Mouse (Mus musculus) midbrain, postnatal 0 days (tissue): ENCODE data around the gene Ppp2r2c. TPM values are rescaled to one million over a fixed set of nuclear protein-coding genes. Genes with fewer than 3 reads are reported as not detected.

Source experiments
- ATAC-seq: fragments of 200-750 bp; cut with Nextera tagmentation; 2 replicates; pipeline ENCODE4 v1.8.0; 2017; ENCODE audit warnings: moderate number of reproducible peaks, mild to moderate bottlenecking, moderate TSS enrichment, moderate library complexity; ENCODE audit not compliant: low FRiP score
- DNase-seq: peaks from one replicate; pipeline ENCODE4 v3.0.0-alpha.2; 2015; ENCODE audit warnings: low spot score
- H3K27ac ChIP-seq: fragments of 300-500 bp; sonication (generic); 2 replicates; pipeline ENCODE4 v1.5.1; 2014; ENCODE audit warnings: low read depth, mild to moderate bottlenecking, low read length, mixed read lengths
- H3K27me3 ChIP-seq: fragments of 300-500 bp; sonication (generic); 2 replicates; pipeline ENCODE4 v1.6.1; 2014; ENCODE audit warnings: low read length, control low read depth, mixed read lengths; ENCODE audit not compliant: insufficient read depth
- H3K36me3 ChIP-seq: fragments of 300-500 bp; sonication (generic); 2 replicates; pipeline ENCODE4 v1.6.1; 2014; ENCODE audit warnings: low read length, control low read depth, mixed read lengths; ENCODE audit not compliant: insufficient read depth
- H3K4me1 ChIP-seq: fragments of 300-500 bp; sonication (generic); 2 replicates; pipeline ENCODE4 v1.6.1; 2014; ENCODE audit warnings: mild to moderate bottlenecking, control low read depth, antibody characterized with exemption, low read length, mixed read lengths; ENCODE audit not compliant: insufficient read depth
- H3K4me2 ChIP-seq: fragments of 300-500 bp; sonication (generic); 2 replicates; pipeline ENCODE4 v1.6.1; 2014; ENCODE audit warnings: low read depth, mild to moderate bottlenecking, low read length, mixed read lengths; ENCODE audit not compliant: poor library complexity, severe bottlenecking
- H3K4me3 ChIP-seq: fragments of 300-500 bp; sonication (generic); 2 replicates; pipeline ENCODE4 v1.5.1; 2014; ENCODE audit warnings: low read depth, mild to moderate bottlenecking, low read length, moderate library complexity
- H3K9ac ChIP-seq: fragments of 300-500 bp; sonication (generic); replicated peaks from 2 replicates; pipeline ENCODE4 v1.6.1; 2014; ENCODE audit warnings: mild to moderate bottlenecking, low read length, moderate library complexity, mixed read lengths; ENCODE audit not compliant: poor library complexity, severe bottlenecking
- H3K9me3 ChIP-seq: fragments of 300-500 bp; sonication (generic); 2 replicates; pipeline ENCODE4 v1.6.1; 2016; ENCODE audit warnings: low read length, control low read depth
- CTCF ChIP-seq: IDR thresholded peaks from 2 replicates; pipeline ENCODE4 v1.5.1; 2016; ENCODE audit warnings: antibody characterized with exemption, mild to moderate bottlenecking
- WGBS: fragments of 180-500 bp; shearing (Covaris S2); extraction: QIAGEN DNeasy Blood & Tissue Kit; methylation state at CpG from one replicate; pipeline ENCODE4 v1.1.7; 2014; 5-methylcytosine and 5-hydroxymethylcytosine counted together
- polyA plus RNA-seq: library from polyadenylated mRNA; unstranded; fragments of >200 nt; fragmentation: Nextera tagmentation; extraction: Ambion mirVana; gene quantifications from 2 replicates; pipeline ENCODE4 v1.2.1, GENCODE M21; 2015
- total RNA-seq: library from RNA; depleted of rRNA; stranded (reverse); fragments of >200 nt; gene quantifications from 2 replicates; pipeline ENCODE4 v1.2.3, GENCODE M21; 2014

Gene Ppp2r2c
- total and polyA plus RNA-seq, 2 experiments from 2014 or later: 91.8 to 231 TPM

DNA sequence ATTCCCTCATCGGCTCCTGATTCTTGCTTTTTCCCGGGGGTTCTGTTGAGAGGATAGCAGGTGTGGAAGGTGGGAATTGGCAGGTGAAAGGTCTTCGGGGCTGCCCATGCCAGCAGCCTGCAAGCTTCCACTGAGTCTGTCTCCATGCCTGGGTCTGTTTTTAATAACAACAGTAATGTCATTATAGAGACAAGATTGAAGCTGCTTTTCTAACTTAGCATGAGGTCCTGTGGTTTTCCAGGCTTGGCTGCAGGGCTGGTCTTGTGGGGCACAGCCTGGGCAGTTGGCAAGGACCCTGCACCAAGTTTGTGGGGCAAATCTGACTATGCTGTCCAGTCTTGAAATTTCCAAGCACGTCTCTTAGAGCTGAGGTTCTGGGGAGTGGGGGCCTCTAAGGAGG is 7.6 kb downstream of the Ppp2r2c start:
- no peak for DNase-seq
- 84% methylated on average over 4 of the region's 4 CpGs for WGBS

DNA sequence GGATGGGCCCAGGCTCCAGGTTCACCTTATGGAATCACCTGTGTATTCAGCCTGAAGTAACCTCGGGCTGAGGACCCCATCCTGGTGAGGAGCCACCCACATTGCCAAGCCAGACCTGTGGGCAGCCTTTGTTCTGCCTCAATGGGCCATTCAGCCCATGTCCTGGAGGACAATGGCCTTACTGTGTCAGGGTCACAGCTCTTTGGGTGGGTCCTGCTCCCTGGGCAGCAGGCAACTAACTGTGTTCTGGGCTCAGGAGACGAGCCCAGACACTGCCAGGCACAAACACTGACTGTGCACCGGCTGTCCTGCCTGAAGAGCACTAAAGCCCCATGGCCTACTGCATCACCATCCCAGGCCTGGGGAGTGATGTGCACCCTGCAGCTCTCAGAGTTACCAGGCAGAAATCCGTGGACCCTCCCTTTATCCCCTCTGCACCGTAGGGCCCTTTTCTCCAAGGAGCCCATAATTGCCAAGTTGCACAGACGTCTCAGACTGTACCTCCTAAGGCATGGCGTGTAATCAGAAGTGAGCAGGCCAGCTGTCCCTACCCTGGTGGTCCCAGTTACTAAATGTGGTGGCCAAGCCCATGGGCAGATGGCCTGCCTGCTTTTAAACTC is 8.6 kb downstream of the Ppp2r2c start:
- DNase-seq: peak; percentile 66
- H3K36me3 ChIP-seq: no peaks in the 10 kb centered on the region
- H3K4me1 ChIP-seq: no peaks in the 10 kb centered on the region
- H3K4me3 ChIP-seq: no peak overlapping the region
- H3K4me2 ChIP-seq: no peak overlapping the region
- no peak overlapping the region for H3K27ac ChIP-seq
- ATAC-seq: peak; percentile 20; the same call in 1 of the 2 replicates
- no peaks in the 10 kb centered on the region for H3K9me3 ChIP-seq
- WGBS: 35% methylated on average over 7 of the region's 7 CpGs
- no peak for TF ChIP-seq CTCF
- H3K9ac ChIP-seq: no peak overlapping the region
- H3K27me3 ChIP-seq: no peaks in the 10 kb centered on the region

More for the DNA sequence above, 7.6 kb downstream of the Ppp2r2c start:
- H3K9me3 ChIP-seq: no peaks in the 10 kb centered on the region
- H3K4me1 ChIP-seq: peaks cover under 1% of the 10 kb centered on the region; the same call in 1 of the 2 replicates
- H3K9ac ChIP-seq: no peak overlapping the region
- no peak overlapping the region for H3K4me3 ChIP-seq
- H3K27ac ChIP-seq: no peak overlapping the region
- no peak for TF ChIP-seq CTCF
- no peak overlapping the region for H3K4me2 ChIP-seq
- ATAC-seq: no peak
- no peaks in the 10 kb centered on the region for H3K27me3 ChIP-seq
- H3K36me3 ChIP-seq: no peaks in the 10 kb centered on the region; the same call in 1 of the 2 replicates

DNA sequence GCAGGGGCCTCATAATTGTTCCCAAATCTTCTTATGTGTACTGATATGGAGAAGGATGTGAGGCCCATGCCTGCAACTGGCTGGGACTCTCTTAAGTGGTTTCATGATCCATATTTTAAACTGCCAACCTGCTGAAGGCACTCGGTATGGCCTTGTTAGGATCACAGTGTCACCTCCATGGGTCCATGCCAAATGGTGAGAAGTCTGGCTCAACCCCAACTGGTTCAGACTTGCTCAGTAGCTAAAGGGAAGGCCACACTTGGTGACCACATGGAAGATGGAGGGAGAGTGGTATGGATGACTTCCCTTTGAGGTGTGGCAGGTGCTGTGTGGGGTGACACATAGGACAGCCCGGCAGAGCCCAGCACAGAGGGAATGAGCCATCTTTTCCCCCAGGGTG is 9.3 kb downstream of the Ppp2r2c start:
- Histone ChIP-seq H3K9me3 (no peaks in the 10 kb centered on the region), H3K4me3 (no peak overlapping the region), H3K27ac (no peak overlapping the region), H3K9ac (no peak overlapping the region), H3K4me1 (no peaks in the 10 kb centered on the region), H3K36me3 (no peaks in the 10 kb centered on the region), H3K27me3 (no peaks in the 10 kb centered on the region), H3K4me2 (no peak overlapping the region)
- TF ChIP-seq CTCF: no peak
- WGBS: 87% methylated on average over 2 of the region's 2 CpGs
- no peak for DNase-seq
- no peak for ATAC-seq

DNA sequence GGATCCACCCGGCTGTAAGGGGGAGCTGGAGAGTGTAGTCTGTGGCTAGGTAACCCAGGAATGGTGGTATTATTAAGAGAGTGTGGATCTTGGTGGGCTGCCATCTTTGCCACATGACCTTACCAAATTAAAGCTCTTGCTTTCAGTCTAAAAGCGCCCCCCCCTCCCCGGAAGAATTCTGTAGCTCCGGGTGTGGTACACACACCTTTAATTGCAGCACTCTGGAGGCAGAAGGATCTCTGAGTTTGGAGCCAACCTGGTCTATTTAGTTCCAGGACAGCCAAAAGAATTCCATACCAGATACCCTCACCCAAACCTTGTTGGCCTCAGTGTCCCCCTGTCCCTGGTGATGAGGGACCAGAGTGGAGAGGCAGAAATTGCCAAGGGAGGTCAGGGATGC is 10.5 kb downstream of the Ppp2r2c start:
- DNase-seq (no peak), ATAC-seq (no peak)
- H3K9ac ChIP-seq: no peak overlapping the region
- no peaks in the 10 kb centered on the region for H3K4me1 ChIP-seq
- H3K36me3 ChIP-seq: no peaks in the 10 kb centered on the region
- no peak for TF ChIP-seq CTCF
- no peak overlapping the region for H3K4me3 ChIP-seq
- no peaks in the 10 kb centered on the region for H3K9me3 ChIP-seq
- no peak overlapping the region for H3K4me2 ChIP-seq
- no peak overlapping the region for H3K27ac ChIP-seq
- no peaks in the 10 kb centered on the region for H3K27me3 ChIP-seq
- 75% methylated on average over 4 of the region's 4 CpGs for WGBS

DNA sequence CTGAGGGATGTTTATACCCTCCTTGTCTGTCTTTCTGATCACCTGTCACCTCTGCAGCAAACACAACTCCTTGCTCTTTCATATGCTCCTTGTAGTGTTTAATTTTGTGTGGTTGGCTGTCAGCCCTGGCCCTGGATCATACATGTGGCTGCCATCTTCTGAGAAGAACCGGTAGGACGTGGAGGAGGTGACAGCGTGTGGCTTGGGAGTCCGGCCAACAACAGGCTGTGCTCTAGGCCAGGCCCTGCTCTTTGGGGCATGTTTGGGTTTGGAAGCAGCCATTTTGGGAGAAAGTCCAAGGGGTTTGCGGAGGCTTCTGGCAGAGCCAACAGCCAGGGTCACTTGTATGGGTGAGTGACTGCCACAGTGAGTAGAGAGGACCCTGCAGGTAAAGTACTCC is 12.3 kb downstream of the Ppp2r2c start:
- no peak overlapping the region for H3K4me3 ChIP-seq
- no peak overlapping the region for H3K27ac ChIP-seq
- H3K4me2 ChIP-seq: no peak overlapping the region
- DNase-seq (peak; percentile 70), ATAC-seq (no peak)
- no peaks in the 10 kb centered on the region for H3K27me3 ChIP-seq
- no peak overlapping the region for H3K9ac ChIP-seq
- TF ChIP-seq CTCF: no peak
- H3K36me3 ChIP-seq: no peaks in the 10 kb centered on the region
- H3K4me1 ChIP-seq: no peaks in the 10 kb centered on the region
- WGBS: 89% methylated on average over 5 of the region's 5 CpGs
- H3K9me3 ChIP-seq: no peaks in the 10 kb centered on the region

DNA sequence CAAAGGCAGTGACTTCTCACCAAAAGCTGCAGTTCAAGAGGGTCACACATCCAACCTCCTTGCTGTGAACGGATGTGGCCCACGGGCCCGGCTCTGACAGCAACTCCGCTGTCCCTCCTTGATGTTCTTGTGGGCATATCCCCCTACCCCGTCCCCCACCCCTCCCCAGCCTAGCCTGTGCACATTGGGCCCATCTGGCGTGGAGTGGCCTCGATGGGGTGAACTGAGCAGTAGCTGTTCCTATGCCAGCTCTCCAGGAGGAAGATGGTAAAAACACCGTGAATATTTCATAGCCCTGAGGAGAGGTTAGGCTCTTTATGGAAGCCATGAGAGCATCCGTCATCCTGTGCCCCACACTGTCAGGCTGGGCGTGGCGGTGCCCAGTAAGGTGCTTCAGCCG is 15.2 kb downstream of the Ppp2r2c start:
- no peaks in the 10 kb centered on the region for H3K4me1 ChIP-seq
- H3K27me3 ChIP-seq: no peaks in the 10 kb centered on the region
- no peak overlapping the region for H3K4me2 ChIP-seq
- H3K9ac ChIP-seq: no peak overlapping the region
- no peak for ATAC-seq
- DNase-seq: no peak
- no peaks in the 10 kb centered on the region for H3K9me3 ChIP-seq
- H3K36me3 ChIP-seq: no peaks in the 10 kb centered on the region
- TF ChIP-seq CTCF: no peak
- no peak overlapping the region for H3K4me3 ChIP-seq
- H3K27ac ChIP-seq: no peak overlapping the region
- WGBS: 77% methylated on average over 12 of the region's 12 CpGs
